Mouse (Mus musculus) testis, adult 2 months (tissue): Measurements from ENCODE around the gene Dcakd. TPM values are rescaled to one million over a fixed set of nuclear protein-coding genes. Genes with fewer than 3 reads are reported as not detected.

ENCODE experiments used
- H3K27ac ChIP-seq: fragments of 200-500 bp; 2 replicates; pipeline ENCODE4 v1.5.1; 2012; ENCODE audit warnings: low read depth, low read length; ENCODE audit not compliant: control insufficient read depth, insufficient read depth
- H3K27me3 ChIP-seq: fragments of 200-500 bp; 2 replicates; pipeline ENCODE4 v1.6.1; 2012; ENCODE audit warnings: mild to moderate bottlenecking, low read length, moderate library complexity; ENCODE audit not compliant: control insufficient read depth, insufficient read depth
- H3K36me3 ChIP-seq: fragments of 200-500 bp; 2 replicates; pipeline ENCODE4 v1.6.1; 2012; ENCODE audit warnings: mild to moderate bottlenecking, low read length; ENCODE audit not compliant: control insufficient read depth, insufficient read depth
- H3K4me1 ChIP-seq: fragments of 200-500 bp; 2 replicates; pipeline ENCODE4 v1.6.1; 2012; ENCODE audit warnings: low read length; ENCODE audit not compliant: control insufficient read depth, insufficient read depth
- H3K4me3 ChIP-seq: fragments of 200-500 bp; 2 replicates; pipeline ENCODE4 v1.5.1; 2012; ENCODE audit warnings: low read depth, mild to moderate bottlenecking, low read length, moderate library complexity, mixed read lengths; ENCODE audit not compliant: control insufficient read depth
- CTCF ChIP-seq: fragments of 200-500 bp; IDR thresholded peaks from 2 replicates; pipeline ENCODE4 v1.5.1; 2012; ENCODE audit warnings: low read depth, mild to moderate bottlenecking, inconsistent platforms, low read length, moderate library complexity; ENCODE audit not compliant: control insufficient read depth, insufficient read depth, insufficient replicate concordance
- POLR2A ChIP-seq: fragments of 200-500 bp; IDR thresholded peaks from 2 replicates; pipeline ENCODE4 v1.6.1; 2012; ENCODE audit warnings: low read depth, mild to moderate bottlenecking, inconsistent platforms, low read length, moderate library complexity; ENCODE audit not compliant: control insufficient read depth
- polyA plus RNA-seq: library from polyadenylated mRNA; depleted of rRNA; stranded (reverse); fragments of >200 nt; gene quantifications from 2 replicates; pipeline ENCODE4 v1.2.3, GENCODE M21; 2012

Dcakd gene
- polyA plus RNA-seq, 1 experiment, result 26.8 TPM

GRCm38 (mm10) chr11:103069731-103070130, 41.6 kb upstream of the Dcakd start:
- H3K27me3 ChIP-seq, result no peaks in the 10 kb centered on the region
- H3K27ac ChIP-seq, result no peak overlapping the region
- TF ChIP-seq CTCF (no peak), POLR2A (no peak)
- H3K4me3 ChIP-seq, result no peak overlapping the region
- no peaks in the 10 kb centered on the region; the same call in 1 of the 2 replicates for H3K4me1 ChIP-seq
- H3K36me3 ChIP-seq, result peaks cover 5% of the 10 kb centered on the region

GRCm38 (mm10) chr11:103068884-103069283, 40.8 kb upstream of the Dcakd start:
- Histone ChIP-seq H3K36me3 (peaks cover 5% of the 10 kb centered on the region), H3K4me1 (no peaks in the 10 kb centered on the region), H3K27ac (no peak overlapping the region), H3K27me3 (no peaks in the 10 kb centered on the region), H3K4me3 (no peak overlapping the region)
- TF ChIP-seq CTCF (no peak), POLR2A (no peak)

DNA sequence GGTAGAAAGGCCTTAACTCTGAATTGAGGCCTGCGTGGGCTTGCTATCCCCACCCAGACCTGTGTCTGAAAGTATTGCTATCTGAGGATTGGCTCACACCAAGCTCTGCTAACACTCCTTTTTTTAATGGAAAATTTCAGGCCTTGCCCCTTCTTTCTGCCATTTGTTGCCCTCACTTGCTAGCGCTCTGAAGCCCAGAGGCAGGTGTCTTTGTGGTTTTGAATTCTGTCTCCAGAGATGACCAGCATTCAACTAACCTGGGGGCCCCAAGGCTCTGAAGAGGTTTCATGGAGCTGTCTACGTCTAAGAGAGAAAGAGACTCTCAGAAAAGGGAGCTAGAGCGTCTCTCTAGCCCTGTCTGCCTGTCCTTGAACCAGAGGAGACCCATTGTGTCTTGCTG, 40.1 kb upstream of the Dcakd start:
- Histone ChIP-seq H3K36me3 (peaks cover 5% of the 10 kb centered on the region), H3K27ac (no peak overlapping the region), H3K4me1 (no peaks in the 10 kb centered on the region), H3K4me3 (no peak overlapping the region), H3K27me3 (no peaks in the 10 kb centered on the region)
- TF ChIP-seq CTCF, result no peak
- no peak for TF ChIP-seq POLR2A

DNA sequence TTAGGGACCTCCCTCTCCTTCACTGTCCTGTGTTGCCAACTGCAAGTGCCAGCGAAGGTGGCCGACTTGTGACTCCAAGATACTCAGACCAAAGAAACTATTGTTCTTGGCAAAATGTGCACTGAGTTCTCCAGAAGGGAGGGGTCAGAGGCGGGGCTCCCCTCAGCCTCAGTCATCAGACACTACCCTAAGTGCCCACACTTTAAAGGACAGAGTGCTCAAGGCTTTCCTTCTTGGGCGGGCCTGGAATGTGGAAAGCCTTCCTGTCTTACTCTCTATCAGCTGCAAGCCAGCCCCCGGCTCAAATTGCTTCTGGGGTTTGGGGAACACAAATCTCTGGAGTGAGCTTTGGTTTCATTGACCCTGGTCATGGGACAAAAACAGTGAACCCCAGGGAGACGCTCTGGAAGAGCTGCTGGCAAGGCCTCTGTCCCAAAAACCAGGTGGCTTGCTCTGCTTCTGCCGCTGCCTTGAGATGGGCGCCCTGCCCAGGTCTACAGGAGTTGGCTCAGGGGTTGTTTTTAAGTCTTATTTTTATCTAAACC, 39.4 kb upstream of the Dcakd start:
- H3K27ac ChIP-seq, result no peak overlapping the region
- TF ChIP-seq POLR2A (no peak), CTCF (no peak)

DNA sequence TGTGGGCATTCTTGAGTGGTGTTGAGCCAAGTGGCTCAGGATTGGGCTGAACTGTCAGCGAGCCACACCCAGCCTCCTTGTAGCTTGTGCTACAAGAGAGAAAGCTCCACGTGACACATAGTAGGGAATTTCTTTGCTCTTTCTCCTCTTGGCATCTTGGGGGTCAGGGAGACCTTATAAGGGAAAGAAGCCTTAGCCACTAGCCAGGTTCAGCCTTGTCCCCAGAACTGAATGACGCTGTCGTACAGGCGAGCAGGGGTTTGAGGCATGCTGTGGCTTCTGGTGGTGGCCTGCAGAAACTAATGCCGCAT, 38.9 kb upstream of the Dcakd start:
- H3K4me1 ChIP-seq, result no peaks in the 10 kb centered on the region
- no peak overlapping the region for H3K27ac ChIP-seq
- H3K27me3 ChIP-seq, result no peaks in the 10 kb centered on the region
- H3K4me3 ChIP-seq, result no peak overlapping the region
- no peak for TF ChIP-seq POLR2A
- TF ChIP-seq CTCF, result no peak
- peaks cover 5% of the 10 kb centered on the region for H3K36me3 ChIP-seq

More for the DNA sequence above, 39.4 kb upstream of the Dcakd start:
- no peak overlapping the region for H3K4me3 ChIP-seq
- H3K4me1 ChIP-seq, result no peaks in the 10 kb centered on the region
- H3K27me3 ChIP-seq, result no peaks in the 10 kb centered on the region
- H3K36me3 ChIP-seq, result peaks cover 5% of the 10 kb centered on the region

GRCm38 (mm10) chr11:103066191-103067050, 38.3 kb upstream of the Dcakd start:
- Histone ChIP-seq H3K27ac (no peak overlapping the region), H3K4me3 (no peak overlapping the region), H3K4me1 (no peaks in the 10 kb centered on the region), H3K27me3 (no peaks in the 10 kb centered on the region), H3K36me3 (peaks cover 5% of the 10 kb centered on the region)
- TF ChIP-seq POLR2A, result no peak

GRCm38 (mm10) chr11:103058499-103059085, 30.5 kb upstream of the Dcakd start:
- Histone ChIP-seq H3K4me1 (no peaks in the 10 kb centered on the region), H3K27me3 (no peaks in the 10 kb centered on the region), H3K27ac (no peak overlapping the region), H3K36me3 (peaks cover 9% of the 10 kb centered on the region), H3K4me3 (no peak overlapping the region)
- TF ChIP-seq CTCF (no peak), POLR2A (no peak)
